Mouse (Mus musculus) lung, adult 18-20 months (tissue): ENCODE results near the gene Kcna7.
"Not testable (repeated sequence)": the region's sequence is repeated elsewhere in the genome, so short reads cannot be mapped to it uniquely, and the experiment has no call there.

Experiments used
- DNase-seq, 2 experiments: peaks; one replicate each; pipeline ENCODE4 v3.0.0; 2022; ENCODE audit warnings: mixed read lengths in 2 of 2

Kcna7 gene

GRCm38 (mm10) chr7:45405091-45406075, at the start of gene Kcna7:
TSS of gene Kcna7 (plus strand) at chr7:45405653.
- peak; percentile 72 to 77 for DNase-seq

DNA sequence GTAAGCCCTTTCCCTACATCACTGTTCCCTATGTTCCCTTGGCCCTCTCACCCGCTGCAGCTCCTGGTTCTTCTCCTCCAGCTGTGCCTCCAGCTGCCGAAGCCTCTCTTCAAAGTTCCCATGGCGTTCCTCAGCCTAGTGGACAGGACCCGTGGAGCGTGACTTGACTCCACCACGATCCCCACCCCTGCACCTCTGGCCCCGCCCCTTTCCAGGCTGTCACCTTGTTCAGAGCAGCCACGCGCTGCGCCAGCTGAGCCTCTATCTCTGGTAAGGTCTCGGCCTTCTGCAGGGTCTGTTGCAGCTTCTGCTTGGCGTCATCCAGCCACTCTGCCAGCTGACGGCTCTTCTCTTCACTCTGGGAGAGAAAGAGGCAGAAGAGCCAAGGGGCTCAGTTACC, 49.4 kb upstream of the Kcna7 start:
- DNase-seq, result no peak

DNA sequence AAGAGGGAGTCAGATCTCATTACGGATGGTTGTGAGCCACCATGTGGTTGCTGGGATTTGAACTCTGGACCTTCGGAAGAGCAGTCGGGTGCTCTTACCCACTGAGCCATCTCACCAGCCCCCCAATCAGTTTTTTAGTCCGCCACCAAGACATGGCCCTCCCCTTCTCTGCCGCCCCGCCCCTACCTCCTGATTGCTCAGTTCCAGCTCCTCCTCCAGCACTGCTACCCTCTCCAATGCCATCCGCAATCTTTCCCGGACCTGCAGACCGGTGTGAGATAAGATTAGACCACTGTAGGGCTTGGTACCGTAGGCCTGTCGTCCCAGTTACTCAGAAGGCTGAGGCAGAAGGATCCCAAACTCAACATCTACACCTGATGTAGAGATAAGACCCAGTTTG, 46.4 kb upstream of the Kcna7 start:
- DNase-seq, result not testable (repeated sequence)

DNA sequence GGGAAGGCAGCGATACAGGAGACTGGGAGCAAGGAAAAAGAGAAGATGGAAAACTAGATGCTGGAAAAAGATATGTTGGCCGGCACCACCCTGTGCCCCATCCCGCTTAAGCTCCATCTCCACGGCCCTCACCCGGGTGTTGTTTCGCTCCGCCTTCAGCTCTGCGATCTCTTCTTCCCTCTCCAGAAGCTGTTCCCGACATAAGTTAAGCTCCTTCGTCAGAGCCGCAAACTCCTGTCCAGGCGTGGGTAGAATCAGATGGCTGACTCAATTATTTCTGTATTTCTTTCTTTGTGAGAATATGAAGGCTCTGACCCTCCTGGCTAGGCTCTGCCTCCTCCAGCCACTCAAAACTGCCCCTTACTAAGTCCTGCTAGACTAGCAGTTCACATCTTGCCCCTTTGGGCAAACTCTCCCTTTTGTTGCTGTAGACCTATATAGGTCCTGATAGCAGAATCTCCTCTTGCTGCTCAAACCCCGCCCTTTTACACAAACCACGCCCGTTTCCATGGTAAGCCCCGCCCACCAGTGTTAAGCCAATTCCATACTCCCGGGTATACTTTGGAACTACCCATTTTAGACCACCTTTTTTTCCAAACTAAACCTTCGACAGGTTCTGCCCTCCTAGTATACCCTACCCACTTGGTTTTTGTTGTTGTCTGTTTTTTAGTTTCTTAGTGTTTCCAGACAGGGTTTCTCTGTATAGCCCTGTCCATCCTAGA, 44.9 kb upstream of the Kcna7 start:
- no peak for DNase-seq

DNA sequence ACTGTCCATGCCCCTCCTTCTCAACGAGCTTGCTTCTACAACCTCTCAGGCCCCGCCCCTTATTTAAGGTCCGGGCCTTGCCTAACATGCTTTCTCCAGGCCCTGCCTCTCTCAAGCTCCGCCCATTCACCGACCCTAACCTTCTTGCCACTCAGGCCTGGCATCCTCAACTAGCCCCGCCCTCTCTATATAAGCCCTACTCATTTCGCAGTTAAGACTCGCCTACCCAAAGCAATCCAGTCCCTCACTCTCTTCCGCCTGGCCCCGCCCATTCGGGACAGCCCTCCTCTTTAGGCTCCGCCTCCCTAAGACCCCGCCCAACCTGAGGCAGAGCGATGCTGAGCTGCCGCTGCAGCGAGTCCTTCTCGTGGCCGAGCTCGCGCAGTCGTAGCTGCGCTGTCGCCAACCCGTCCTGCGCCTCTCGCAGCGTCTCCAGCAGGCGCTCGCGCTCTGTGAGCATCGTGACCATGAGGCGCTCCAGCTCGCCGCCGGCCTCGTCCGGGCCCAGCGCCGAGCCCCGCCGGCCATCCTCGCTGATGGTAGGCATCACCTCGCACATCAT, 44.1 kb upstream of the Kcna7 start:
- DNase-seq, result peak; percentile 85 to 87

DNA sequence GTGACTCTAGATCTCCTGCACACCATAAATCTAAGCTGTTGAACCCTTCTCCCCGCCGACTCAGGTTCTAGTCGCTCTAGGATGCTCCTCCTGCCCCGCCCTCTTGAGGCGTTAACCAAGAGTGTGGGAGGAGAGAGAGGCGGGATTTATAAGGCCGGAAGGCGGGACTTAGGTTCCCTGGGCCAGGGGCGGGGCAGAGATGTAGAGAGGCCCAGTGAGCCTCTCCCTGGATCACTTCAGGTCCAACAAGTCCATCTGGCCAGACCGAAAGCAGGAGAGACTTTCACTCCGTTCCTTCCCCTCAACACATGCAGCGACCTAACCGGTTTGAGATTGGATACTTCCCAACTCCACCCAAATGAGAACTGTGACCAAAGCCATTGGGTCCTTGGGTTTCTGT, 42.7 kb upstream of the Kcna7 start:
- DNase-seq, result peak; percentile 73 to 82

DNA sequence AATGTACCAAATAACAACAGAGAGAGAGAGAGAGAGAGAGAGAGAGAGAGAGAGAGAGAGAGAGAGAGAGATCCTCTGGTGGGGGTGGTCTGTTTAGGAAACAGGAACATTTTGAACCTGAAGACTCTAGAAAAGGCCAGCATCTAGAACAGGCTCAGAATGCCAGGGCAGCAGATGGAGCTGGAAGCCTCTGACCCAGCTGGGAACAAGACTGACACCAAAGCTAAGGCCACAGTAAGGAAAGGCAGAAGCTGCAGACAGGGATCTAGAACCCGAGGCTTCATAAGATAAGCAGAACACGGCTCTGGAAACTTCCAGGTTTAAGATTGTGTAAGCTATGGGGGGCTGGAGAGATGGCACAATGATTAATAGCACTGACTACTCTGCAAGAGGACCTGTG, 41.5 kb upstream of the Kcna7 start:
- no peak for DNase-seq

DNA sequence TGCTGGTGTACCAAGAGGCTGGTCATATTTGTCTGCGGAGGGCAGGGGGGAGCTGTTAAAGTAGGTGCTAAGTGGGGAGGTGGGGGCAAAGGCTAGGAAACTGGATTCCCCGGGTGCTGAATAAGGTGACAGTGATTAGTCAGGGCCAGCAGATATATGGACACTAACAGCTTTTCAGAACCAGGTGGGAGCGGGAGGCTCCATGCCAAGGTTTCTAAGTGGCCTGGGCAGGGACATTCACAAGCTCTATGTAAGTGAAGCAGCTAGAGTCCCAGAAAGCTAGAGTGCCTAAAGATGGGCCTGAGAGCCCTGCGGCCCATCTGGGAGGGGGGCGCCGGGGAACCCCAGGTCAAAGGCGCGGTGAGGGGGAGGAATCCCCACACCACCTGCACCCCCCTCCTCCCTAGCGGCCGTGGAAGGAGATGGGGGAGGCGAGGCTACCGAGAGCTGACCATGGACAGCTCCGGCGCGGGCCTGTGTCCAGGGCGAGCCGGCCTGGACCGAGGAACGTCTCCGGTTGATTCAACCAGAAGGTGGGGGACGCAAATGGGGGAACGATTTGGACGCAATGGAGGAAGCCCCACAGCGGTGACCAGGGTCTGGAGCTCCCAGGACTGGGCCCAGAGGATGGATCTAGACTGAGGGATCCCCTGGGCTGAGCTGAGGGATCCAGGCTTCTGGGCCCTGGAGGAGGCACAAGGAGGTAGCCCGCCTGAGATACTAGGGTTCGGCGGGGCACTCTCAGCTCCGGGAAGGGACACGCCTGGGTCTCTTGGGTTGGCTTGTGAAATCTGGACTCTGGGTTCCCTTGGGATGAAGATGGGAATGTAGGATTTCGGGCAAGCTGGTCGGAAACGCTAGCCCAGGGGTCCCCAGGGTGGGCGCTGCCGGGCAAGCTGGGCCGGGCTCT, 39.5 kb upstream of the Kcna7 start:
- DNase-seq, result peak in 1 of 2 experiments; percentile 27

DNA sequence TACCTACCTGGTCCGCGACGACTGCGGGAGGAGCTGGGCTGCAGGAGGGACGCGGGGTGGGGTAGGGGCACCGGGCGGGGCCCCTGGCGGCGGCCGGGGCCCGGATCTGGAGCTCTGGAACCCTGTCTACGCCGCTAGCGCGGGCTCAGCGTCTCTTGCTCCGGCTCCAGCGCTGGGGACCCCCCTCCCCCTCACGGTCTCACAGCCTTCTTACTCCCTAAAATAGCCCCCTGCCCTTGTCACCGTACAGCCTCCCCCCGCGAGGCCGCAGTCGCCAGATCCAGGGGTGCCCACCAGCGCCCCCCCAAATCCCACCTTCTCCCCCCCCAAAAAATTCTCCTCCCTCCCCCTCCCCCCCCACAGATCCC, 38.8 kb upstream of the Kcna7 start, which contains the start of gene Ppfia3:
Gene Ppfia3 (minus strand): TSS at position 368 of the 368 bp plus-strand sequence.
- DNase-seq, result no peak

DNA sequence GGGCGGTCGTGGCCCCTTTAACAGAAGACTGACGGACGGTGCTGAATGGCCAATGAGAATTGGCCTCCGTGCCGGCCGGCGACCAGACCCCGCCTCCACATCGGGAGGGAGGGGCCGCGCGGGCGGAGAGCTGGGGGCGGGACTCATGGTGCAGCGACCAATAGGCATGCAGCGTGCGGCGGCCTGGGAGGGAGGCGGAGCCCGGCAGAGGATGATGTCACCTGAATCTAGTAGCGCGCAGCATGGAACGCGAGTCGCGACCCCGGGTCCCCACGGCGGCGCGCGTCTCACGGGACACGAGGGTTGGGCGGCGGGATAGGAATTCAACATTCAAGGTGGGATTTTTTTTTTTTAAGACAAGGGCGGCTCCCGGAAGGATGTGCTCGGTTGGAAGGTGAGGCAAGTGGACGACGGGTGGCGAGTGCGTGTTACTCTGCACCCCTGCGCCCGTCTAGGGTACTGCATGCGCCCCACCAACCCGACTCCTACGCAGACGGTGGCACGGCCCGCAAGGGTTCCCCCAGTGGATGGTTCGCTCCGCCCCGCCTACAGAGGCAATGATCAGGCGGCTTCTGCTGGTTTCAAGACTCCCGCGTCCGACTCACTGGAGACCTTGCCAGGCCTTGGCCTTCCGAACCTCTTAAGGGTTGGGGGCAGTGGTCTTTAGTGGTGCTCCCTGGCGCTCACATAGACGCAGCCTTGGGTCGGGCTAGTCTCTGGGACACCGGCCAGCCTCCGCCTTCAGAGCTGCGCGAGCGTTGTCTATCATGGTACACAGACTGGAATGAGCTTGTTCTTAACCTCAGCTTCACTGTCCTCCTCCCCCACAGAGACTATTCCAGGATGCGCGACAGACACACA, 38.2 kb upstream of the Kcna7 start:
- DNase-seq, result peak; percentile 96 to 97

- DNase-seq, result no peak
Measured at GRCm38 (mm10) chr7:45368178-45368577, 37.3 kb upstream of the Kcna7 start.

- no peak for DNase-seq
Measured at GRCm38 (mm10) chr7:45369022-45369745, 36.3 kb upstream of the Kcna7 start.

GRCm38 (mm10) chr7:45369836-45370474, 35.5 kb upstream of the Kcna7 start:
- DNase-seq, result no peak

DNA sequence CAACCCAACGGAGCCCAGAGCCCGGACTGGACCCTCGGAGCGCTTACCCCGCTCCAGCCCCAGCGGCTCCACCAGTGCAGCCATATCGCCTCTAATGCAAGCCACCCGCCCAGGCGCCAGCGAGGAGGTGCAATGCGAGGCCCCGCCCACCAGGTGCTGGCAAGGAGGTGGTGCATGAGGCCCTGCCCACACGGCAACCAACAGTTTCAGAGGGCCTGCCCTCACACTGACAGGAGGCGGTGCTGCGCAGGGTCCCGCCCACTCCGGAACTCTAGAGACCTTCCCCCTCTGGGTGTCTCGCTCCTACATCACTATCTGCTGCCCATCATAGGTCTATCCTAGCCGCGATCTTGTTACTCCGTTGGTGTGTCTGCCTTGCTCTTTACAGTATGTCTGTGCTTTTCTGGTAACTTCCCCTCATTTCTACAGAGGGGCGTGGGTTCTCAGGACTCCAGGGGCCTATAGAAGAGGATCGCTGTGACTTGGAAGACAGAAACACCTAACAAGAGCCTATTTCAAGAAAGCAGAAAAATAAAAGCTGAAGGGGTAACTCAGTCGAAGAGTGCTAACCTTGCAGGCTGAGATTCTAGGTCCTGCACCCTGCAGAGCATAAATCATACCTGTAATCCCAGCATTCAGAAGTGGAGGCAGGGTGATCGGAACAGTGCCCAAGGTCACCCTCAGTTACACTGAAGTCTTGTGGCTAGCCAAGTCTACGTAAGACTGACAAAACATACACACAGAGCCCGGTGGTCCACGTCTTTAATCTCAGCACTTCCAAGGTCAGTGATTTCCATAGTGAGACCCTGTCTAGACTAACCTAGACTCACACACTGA, 34.8 kb upstream of the Kcna7 start, which contains the start of gene Lin7b:
Gene Lin7b (minus strand): TSS at position 109 of the 837 bp plus-strand sequence.
- peak; percentile 91 to 93 for DNase-seq

GRCm38 (mm10) chr7:45372371-45372770, 33.1 kb upstream of the Kcna7 start:
- DNase-seq, result no peak

DNA sequence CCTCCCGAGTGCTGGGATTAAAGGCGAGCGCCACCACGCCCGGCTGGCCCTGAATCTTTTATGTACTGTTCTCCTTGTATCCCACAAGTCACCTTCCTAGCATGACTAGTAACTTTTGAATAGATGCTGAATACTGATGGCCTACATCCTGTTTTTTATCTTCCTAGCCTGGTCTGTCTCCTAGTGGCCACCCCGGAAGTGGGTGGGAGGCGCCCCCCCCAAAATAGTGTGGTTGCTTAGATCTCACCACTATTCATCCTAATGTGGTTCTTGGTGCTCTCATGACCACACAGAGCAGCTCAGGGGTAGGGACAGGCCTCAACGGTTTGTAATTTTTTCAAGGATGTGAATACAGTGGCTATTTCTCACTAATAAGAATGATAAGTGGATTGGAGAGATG, 30.8 kb upstream of the Kcna7 start:
- no peak for DNase-seq

DNA sequence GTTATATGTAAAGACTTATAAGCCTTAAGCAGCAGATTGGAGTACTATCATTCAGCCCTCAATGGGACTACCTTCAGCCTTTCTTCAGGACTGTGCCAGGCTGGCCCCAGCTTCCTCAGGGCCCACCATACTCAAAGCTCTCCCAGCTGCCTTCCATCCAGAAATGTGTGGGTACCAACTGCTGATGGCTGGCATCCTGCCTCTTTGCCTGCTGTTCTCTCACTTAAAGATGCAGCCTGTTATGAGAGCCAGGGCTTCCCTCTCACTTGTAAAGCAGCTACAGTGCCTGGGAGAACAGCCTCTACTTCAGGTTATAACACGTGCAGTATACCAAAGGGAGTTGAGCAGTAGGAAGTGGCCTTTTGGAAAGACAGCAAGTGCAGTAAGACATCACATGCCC, 29.4 kb upstream of the Kcna7 start:
- no peak for DNase-seq

DNA sequence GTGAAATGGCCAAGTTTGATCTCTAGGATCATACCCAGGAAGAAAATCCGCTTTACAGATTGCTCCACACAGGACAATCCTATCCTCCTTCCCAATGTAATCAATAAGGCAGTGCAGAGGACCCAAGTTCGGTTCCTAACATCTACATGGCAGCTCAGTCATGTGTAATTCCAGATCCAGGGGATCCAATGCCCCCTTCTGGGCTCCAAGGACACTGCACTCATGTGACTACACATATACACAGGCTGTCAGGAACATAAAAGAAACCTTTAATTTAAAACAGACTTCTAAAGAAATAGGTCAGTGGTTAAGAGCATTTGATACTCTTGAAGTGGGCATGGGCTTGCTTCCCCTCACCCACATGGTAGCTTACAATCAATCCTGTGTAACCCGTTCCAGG, 19.4 kb upstream of the Kcna7 start:
- no peak for DNase-seq

DNA sequence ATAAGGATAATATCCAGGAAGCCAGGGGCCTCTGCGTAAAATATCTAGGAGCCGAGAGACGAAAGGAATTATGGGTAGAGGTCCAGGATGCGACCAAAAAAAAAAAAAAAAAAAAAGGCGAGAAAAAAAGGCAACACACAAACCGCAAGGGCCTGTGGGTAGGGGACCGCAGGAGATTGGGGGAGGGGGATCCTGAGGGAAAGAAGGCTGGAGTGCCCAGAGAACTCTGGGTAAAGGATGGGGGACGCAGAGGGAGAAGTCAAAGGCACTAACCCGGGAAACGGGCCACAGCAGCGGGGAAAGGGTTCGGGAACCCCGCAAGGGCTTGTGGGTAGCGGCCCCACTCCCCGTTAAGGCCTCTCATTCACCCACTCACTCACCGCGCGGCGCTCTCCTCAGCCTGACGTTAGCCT, 10.3 kb upstream of the Kcna7 start:
- no peak for DNase-seq
